Mouse (Mus musculus) hindbrain, embryonic 15.5 days (tissue): ENCODE data around the gene Agps. TPM values are rescaled to one million over a fixed set of nuclear protein-coding genes. Genes with fewer than 3 reads are reported as not detected.
"Not testable (repeated sequence)": the region's sequence is repeated elsewhere in the genome, so short reads cannot be mapped to it uniquely, and the experiment has no call there.

Experiments
- ATAC-seq: fragments of 200-750 bp; cut with Nextera tagmentation; 2 replicates; pipeline ENCODE4 v1.8.0; 2017; ENCODE audit warnings: low read depth, moderate number of reproducible peaks, moderate TSS enrichment; ENCODE audit not compliant: low FRiP score
- H3K27ac ChIP-seq: fragments of 300-500 bp; sonication (generic); replicated peaks from 2 replicates; pipeline ENCODE4 v1.5.1; 2015; ENCODE audit warnings: mild to moderate bottlenecking, inconsistent platforms
- H3K27me3 ChIP-seq: fragments of 300-500 bp; sonication (generic); 2 replicates; pipeline ENCODE4 v1.6.1; 2015; ENCODE audit warnings: control low read depth, inconsistent platforms
- H3K36me3 ChIP-seq: fragments of 300-500 bp; sonication (generic); 2 replicates; pipeline ENCODE4 v1.6.1; 2015; ENCODE audit warnings: control low read depth, inconsistent platforms
- H3K4me1 ChIP-seq: fragments of 300-500 bp; sonication (generic); replicated peaks from 2 replicates; pipeline ENCODE4 v1.6.1; 2015; ENCODE audit warnings: control low read depth, inconsistent platforms
- H3K4me2 ChIP-seq: fragments of 300-500 bp; sonication (generic); 2 replicates; pipeline ENCODE4 v1.6.1; 2015; ENCODE audit warnings: moderate library complexity, mild to moderate bottlenecking, inconsistent platforms
- H3K4me3 ChIP-seq: fragments of 300-500 bp; sonication (generic); 2 replicates; pipeline ENCODE4 v1.5.1; 2015; ENCODE audit warnings: mild to moderate bottlenecking, inconsistent platforms
- H3K9ac ChIP-seq: fragments of 300-500 bp; sonication (generic); 2 replicates; pipeline ENCODE4 v1.6.1; 2015; ENCODE audit warnings: inconsistent platforms
- H3K9me3 ChIP-seq: fragments of 300-500 bp; sonication (generic); 2 replicates; pipeline ENCODE4 v1.6.1; 2016; ENCODE audit warnings: control low read depth, inconsistent platforms
- WGBS: fragments of 180-500 bp; shearing (Covaris S2); methylation state at CpG from one replicate; pipeline ENCODE4 v1.1.7; 2015; 5-methylcytosine and 5-hydroxymethylcytosine counted together
- polyA plus RNA-seq: library from polyadenylated mRNA; unstranded; fragments of >200 nt; fragmentation: Nextera tagmentation; extraction: Ambion mirVana; gene quantifications from 2 replicates; pipeline ENCODE4 v1.2.1, GENCODE M21; 2015

Gene Agps
- polyA plus RNA-seq, 1 experiment from 2014 or later = 28.0 TPM

DNA sequence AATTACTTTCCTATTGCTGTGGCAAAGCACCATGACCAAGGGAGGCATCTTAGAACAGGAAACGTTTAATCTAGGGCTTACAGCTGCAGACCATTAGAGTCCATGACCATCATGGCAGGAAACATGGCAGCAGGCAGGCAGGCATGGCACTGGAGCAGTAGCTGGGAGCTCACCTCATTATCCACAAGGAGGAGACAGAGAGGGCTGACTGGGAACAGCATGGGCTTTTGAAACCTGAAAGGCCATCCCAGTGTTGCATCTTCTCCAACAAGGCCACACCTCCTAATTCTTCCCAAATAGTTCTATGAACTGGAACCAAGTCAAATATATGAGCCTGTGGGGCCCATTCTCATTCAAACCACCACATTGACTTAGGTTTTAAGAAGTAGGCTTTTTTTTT lies 68.3 kb downstream of the Agps start:
- Histone ChIP-seq H3K9ac (no peak overlapping the region), H3K4me2 (no peak overlapping the region), H3K4me3 (no peak overlapping the region), H3K27ac (no peak overlapping the region), H3K9me3 (no peaks in the 10 kb centered on the region), H3K4me1 (no peaks in the 10 kb centered on the region), H3K36me3 (0 out of 2 replicates have a peak, but pooled peaks cover 8% of the 10 kb centered on the region), H3K27me3 (no peaks in the 10 kb centered on the region)
- ATAC-seq = no peak
- WGBS = 84% methylated on average over 1 of the region's 1 CpGs

GRCm38 (mm10) chr2:75901869-75902268 lies 69.9 kb downstream of the Agps start:
- no peaks in the 10 kb centered on the region for H3K27me3 ChIP-seq
- WGBS = 94% methylated on average over 9 of the region's 9 CpGs
- ATAC-seq = no peak
- H3K36me3 ChIP-seq = peaks cover 13% of the 10 kb centered on the region; the same call in 1 of the 2 replicates
- no peaks in the 10 kb centered on the region for H3K4me1 ChIP-seq
- H3K9ac ChIP-seq = no peak overlapping the region
- no peak overlapping the region for H3K4me3 ChIP-seq
- no peaks in the 10 kb centered on the region for H3K9me3 ChIP-seq
- H3K27ac ChIP-seq = no peak overlapping the region
- no peak overlapping the region for H3K4me2 ChIP-seq

DNA sequence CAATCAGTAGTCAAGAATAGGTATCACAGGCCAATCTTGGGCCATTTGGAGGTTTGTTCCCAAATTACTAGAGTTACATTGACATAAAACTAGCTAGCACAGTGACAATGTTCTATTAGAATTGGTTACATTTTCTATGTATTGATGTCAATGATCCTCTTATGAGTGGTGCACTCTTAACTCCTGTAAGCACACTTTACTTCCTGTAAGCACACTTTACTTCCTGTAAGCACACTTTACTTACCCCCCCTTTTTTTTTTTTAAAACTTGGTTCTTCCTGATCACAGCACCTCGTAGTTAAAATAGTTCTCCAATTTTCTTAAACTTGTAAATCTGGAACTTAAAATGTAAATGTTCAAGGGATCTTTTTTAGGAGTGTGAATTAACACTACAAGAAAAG lies 75.2 kb downstream of the Agps start:
- Histone ChIP-seq H3K4me1 (no peaks in the 10 kb centered on the region), H3K9me3 (no peaks in the 10 kb centered on the region), H3K4me2 (no peak overlapping the region), H3K4me3 (no peak overlapping the region), H3K27ac (no peak overlapping the region), H3K9ac (no peak overlapping the region), H3K36me3 (peaks cover 15% of the 10 kb centered on the region), H3K27me3 (no peaks in the 10 kb centered on the region)
- WGBS = 94% methylated on average over 1 of the region's 1 CpGs
- no peak for ATAC-seq

DNA sequence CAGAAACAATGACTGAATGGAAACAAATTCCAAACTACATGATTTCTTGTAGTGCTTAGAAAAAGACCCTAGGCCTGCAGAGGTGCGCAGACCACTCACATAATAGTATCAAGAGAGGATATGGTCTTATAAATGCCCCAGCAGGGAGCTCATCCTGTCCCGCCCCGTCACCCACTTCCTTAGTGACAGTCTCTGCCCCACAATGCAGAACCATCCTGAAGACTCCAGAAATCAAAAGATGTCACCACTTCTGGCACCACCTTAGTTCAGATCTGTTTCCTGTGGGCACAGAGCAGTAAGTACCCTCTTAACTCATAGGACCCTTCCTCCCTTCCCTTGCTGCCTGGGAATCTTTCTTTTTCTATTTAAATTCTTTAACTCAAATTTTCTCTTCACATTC lies 83.1 kb downstream of the Agps start:
- no peaks in the 10 kb centered on the region for H3K27me3 ChIP-seq
- no peak for ATAC-seq
- H3K4me3 ChIP-seq = no peak overlapping the region
- H3K36me3 ChIP-seq = peaks cover 7% of the 10 kb centered on the region
- H3K9me3 ChIP-seq = no peaks in the 10 kb centered on the region
- WGBS = 86% methylated on average over 3 of the region's 3 CpGs
- H3K4me2 ChIP-seq = no peak overlapping the region
- H3K9ac ChIP-seq = no peak overlapping the region
- H3K27ac ChIP-seq = no peak overlapping the region
- no peaks in the 10 kb centered on the region for H3K4me1 ChIP-seq

GRCm38 (mm10) chr2:75923807-75924340 lies 91.9 kb downstream of the Agps start:
- Histone ChIP-seq H3K4me2 (no peak overlapping the region), H3K36me3 (peaks cover 5% of the 10 kb centered on the region; the same call in 1 of the 2 replicates), H3K27me3 (no peaks in the 10 kb centered on the region), H3K4me3 (no peak overlapping the region), H3K4me1 (0 out of 2 replicates have a peak, but pooled peaks cover 6% of the 10 kb centered on the region), H3K9me3 (no peaks in the 10 kb centered on the region), H3K9ac (no peak overlapping the region), H3K27ac (peak overlapping the region; percentile 42; the same call in 1 of the 2 replicates)
- no peak for ATAC-seq
- WGBS = 67% methylated on average over 4 of the region's 4 CpGs

DNA sequence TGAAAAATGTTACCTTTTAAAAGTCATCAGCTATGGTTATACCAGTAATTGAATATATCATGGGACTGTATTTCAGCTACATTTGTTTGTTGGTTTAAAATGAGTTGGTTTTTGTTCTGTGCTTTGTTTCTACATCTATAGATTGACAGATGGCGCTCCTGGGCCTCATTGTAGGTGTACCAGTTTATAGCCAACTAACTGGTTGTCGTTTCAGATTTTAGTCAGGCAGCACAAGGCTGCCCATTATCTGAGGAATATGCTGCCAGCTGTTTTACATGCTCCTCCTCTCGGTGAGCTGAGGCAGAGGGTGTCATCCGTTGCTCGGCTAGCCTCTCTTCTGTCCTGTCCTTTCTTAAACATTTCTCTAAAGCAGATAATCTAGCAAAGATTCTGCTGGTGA lies 94.1 kb downstream of the Agps start:
- H3K4me3 ChIP-seq = no peak overlapping the region
- H3K27ac ChIP-seq = no peak overlapping the region
- whole genome bisulfite sequencing = 57% methylated on average over 5 of the region's 5 CpGs
- no peak overlapping the region for H3K4me2 ChIP-seq
- H3K4me1 ChIP-seq = 0 out of 2 replicates have a peak, but pooled peaks cover 6% of the 10 kb centered on the region
- H3K36me3 ChIP-seq = peaks cover 5% of the 10 kb centered on the region; the same call in 1 of the 2 replicates
- no peaks in the 10 kb centered on the region for H3K9me3 ChIP-seq
- no peaks in the 10 kb centered on the region for H3K27me3 ChIP-seq
- no peak for ATAC-seq
- H3K9ac ChIP-seq = no peak overlapping the region

DNA sequence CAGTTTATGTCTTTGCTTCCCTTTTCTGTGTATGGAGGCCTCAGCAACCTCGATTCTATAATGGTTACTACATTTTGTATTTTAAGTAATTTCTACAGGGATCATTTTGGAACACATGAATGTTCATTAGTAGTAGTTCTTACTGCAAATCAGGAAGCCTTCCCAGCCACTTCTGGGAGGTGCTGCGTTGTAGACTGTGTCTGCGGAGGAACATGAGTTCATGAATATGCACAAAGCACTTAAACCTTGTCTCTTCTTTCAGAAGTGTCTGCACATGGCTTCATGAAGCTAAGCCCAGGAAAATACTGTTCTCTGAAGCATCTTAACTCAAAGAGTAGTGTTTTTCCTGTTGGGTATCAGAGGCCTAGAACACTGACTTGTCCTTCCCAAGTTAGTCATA lies 96.0 kb downstream of the Agps start:
- ATAC-seq = no peak
- peaks cover 5% of the 10 kb centered on the region; the same call in 1 of the 2 replicates for H3K36me3 ChIP-seq
- no peaks in the 10 kb centered on the region for H3K27me3 ChIP-seq
- H3K9ac ChIP-seq = no peak overlapping the region
- no peak overlapping the region for H3K27ac ChIP-seq
- H3K4me3 ChIP-seq = no peak overlapping the region
- H3K4me1 ChIP-seq = 0 out of 2 replicates have a peak, but pooled peaks cover 5% of the 10 kb centered on the region
- 85% methylated on average over 3 of the region's 3 CpGs for WGBS
- H3K4me2 ChIP-seq = no peak overlapping the region
- H3K9me3 ChIP-seq = no peaks in the 10 kb centered on the region

GRCm38 (mm10) chr2:75929141-75929540 lies 97.2 kb downstream of the Agps start:
- H3K4me1 ChIP-seq = no peaks in the 10 kb centered on the region
- no peak overlapping the region for H3K4me2 ChIP-seq
- no peak overlapping the region for H3K9ac ChIP-seq
- no peak overlapping the region for H3K4me3 ChIP-seq
- H3K27ac ChIP-seq = no peak overlapping the region
- no peaks in the 10 kb centered on the region for H3K9me3 ChIP-seq
- no peaks in the 10 kb centered on the region for H3K27me3 ChIP-seq
- H3K36me3 ChIP-seq = peaks cover 5% of the 10 kb centered on the region; the same call in 1 of the 2 replicates
- no peak for ATAC-seq
- WGBS = 81% methylated on average over 2 of the region's 2 CpGs

GRCm38 (mm10) chr2:75929786-75930444 lies 97.9 kb downstream of the Agps start:
- 86% methylated on average over 6 of the region's 6 CpGs for WGBS
- H3K9ac ChIP-seq = no peak overlapping the region
- no peak overlapping the region for H3K4me2 ChIP-seq
- H3K27ac ChIP-seq = no peak overlapping the region
- H3K4me1 ChIP-seq = no peaks in the 10 kb centered on the region
- no peak overlapping the region for H3K4me3 ChIP-seq
- H3K27me3 ChIP-seq = no peaks in the 10 kb centered on the region
- H3K9me3 ChIP-seq = no peaks in the 10 kb centered on the region
- no peak for ATAC-seq
- peaks cover 5% of the 10 kb centered on the region; the same call in 1 of the 2 replicates for H3K36me3 ChIP-seq

DNA sequence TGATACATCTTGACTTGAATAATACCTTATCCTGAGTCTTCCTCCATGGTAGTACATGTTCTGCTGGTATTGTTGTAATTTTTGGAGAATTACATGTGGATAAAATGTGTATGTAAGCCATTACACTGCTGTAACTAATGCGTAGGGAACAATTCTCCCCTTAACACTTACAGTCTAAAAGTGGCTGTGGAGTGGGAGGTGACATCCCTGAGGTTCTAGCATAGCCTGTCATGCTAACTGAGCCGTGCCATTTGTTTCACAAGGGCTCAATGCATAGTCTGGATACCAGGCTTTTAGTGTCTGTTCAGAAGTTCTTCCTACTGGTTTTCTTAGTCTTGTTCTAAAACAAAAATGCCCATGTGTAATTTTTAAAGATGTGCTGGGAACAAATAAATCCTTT lies 99.0 kb downstream of the Agps start:
- ATAC-seq = no peak
- 94% methylated on average over 2 of the region's 2 CpGs for WGBS
- Histone ChIP-seq H3K4me2 (no peak overlapping the region), H3K9ac (no peak overlapping the region), H3K27ac (no peak overlapping the region), H3K4me1 (no peaks in the 10 kb centered on the region), H3K9me3 (no peaks in the 10 kb centered on the region), H3K4me3 (no peak overlapping the region), H3K27me3 (no peaks in the 10 kb centered on the region), H3K36me3 (peaks cover 5% of the 10 kb centered on the region; the same call in 1 of the 2 replicates)

DNA sequence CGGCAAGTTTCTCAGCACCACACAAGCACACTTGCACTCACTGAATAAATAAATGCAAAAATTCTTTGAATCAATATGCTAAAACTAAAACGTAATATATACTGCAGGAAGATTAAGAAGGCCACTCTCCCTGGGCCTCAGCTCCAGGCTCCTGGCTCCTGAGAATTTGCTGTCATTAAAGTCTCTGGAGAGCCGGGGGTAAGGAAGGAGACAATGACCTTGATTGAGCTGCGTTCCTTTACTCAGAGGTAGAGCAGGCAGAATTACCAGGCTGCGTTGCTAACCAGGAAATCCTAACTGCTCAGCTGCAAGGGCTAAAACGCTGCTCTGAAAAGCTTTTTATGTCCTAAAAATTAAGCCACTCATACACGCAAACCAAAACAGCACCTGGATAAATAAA lies 101.6 kb downstream of the Agps start:
- Histone ChIP-seq H3K4me3 (no peak overlapping the region), H3K9ac (no peak overlapping the region), H3K27ac (peak overlapping the region; percentile 26; the same call in 1 of the 2 replicates), H3K27me3 (no peaks in the 10 kb centered on the region), H3K9me3 (no peaks in the 10 kb centered on the region), H3K4me1 (peaks cover 4% of the 10 kb centered on the region; the same call in 1 of the 2 replicates), H3K36me3 (no peaks in the 10 kb centered on the region), H3K4me2 (no peak overlapping the region)
- ATAC-seq = no peak
- 47% methylated on average over 7 of the region's 7 CpGs for WGBS

GRCm38 (mm10) chr2:75936685-75937084 lies 104.7 kb downstream of the Agps start:
- H3K4me1 ChIP-seq, H3K4me2 ChIP-seq, ATAC-seq, H3K36me3 ChIP-seq, H3K4me3 ChIP-seq, H3K9ac ChIP-seq, H3K27ac ChIP-seq, H3K9me3 ChIP-seq, H3K27me3 ChIP-seq: not testable (repeated sequence)
- 100% methylated on average over 2 of the region's 2 CpGs for WGBS
